Mouse (Mus musculus) T-helper 1 cell (primary cell): ENCODE measurements at regions not wholly inside any gene's neighbourhood (a gene's known extent, or its start where the extent isn't known, plus 50 kb on each side); places are given as distances from the start of the nearest gene placed in this dataset.

Experiments used
- in situ Hi-C: fragments of 300-600 bp; cut with MboI, MseI; formaldehyde crosslinking; loops from one replicate; pipeline ENCODE4 v1.15.1; 2025; ENCODE audit warnings: high pct_unique_total_duplicates

DNA sequence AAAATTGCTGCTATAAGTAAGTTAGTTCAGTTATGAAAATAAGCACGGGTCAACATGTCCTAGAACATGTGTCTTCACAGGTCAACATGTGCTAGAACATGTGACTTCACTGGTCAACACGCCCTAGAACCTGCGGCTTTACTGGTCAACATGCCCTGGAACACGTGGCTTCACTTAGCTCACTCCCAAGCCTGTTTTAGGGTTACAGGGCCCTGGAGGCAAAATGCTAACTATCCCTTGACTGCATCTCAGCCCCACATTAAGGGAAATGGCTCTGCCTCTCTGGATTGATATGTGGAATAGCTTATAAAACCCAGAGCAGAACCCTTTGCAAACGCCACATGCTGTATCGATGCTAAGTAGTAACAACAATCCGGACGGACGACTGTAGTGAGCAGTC lies 67.8 kb downstream of the Nkx6-1 start:
- in situ Hi-C loops: no loop called here

DNA sequence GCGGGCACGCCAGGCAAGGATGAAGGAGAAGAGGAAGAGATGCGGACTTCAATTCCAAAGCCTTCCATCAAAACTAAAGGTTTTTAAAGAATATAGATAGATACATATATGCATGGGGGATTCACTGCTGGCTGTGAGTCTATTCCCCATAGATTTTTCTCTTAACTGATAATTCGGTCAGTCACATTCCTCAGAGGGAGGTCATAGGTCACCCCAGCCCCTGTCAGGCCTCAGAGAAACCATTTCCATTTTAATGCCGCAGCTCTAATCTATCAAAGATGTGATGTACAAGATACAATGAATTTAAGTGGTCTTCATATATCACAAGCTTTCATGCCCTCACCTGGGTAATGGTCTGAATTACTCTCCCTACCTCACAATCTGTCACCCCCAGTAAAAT lies 73.6 kb downstream of the Nkx6-1 start:
- in situ Hi-C loops: no loop called here

- in situ Hi-C loops: no loop called here
Observed at GRCm38 (mm10) chr5:101590341-101591124, 74.3 kb downstream of the Nkx6-1 start.

GRCm38 (mm10) chr5:101572966-101573365 lies 91.8 kb downstream of the Nkx6-1 start:
- in situ Hi-C loops: no loop called here

DNA sequence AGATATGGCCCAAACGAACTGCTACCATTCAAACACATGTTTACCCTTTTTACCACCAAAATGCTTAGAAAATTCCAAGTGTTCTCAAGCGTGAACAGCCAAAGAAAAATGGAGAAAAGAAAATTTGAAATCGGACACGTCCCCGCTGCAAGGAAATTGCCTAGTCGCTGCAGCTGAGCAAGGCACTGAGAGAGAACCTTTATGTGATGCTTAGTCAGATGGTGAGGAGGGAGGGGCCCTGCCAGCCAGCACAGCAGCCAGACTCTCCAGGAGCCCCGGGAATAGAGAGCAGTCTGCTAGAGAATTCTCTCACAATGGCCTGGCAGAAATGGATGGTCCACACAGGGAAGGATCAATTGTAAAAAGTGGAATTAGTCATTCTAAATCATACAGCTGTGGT lies 99.0 kb downstream of the Nkx6-1 start:
- in situ Hi-C loops: loop anchor here (10.0 kb wide), 1 partner anchor 1259 kb away; no protein-coding TSS in a partner anchor

GRCm38 (mm10) chr5:101560366-101560765 lies 104.4 kb downstream of the Nkx6-1 start:
- in situ Hi-C loops: loop anchor here (10.0 kb wide), 1 partner anchor 1264 kb away; no protein-coding TSS in a partner anchor

GRCm38 (mm10) chr5:101558279-101558987 lies 106.4 kb downstream of the Nkx6-1 start:
- in situ Hi-C loops: no loop called here

GRCm38 (mm10) chr5:101557156-101557555 lies 107.6 kb downstream of the Nkx6-1 start:
- in situ Hi-C loops: no loop called here

DNA sequence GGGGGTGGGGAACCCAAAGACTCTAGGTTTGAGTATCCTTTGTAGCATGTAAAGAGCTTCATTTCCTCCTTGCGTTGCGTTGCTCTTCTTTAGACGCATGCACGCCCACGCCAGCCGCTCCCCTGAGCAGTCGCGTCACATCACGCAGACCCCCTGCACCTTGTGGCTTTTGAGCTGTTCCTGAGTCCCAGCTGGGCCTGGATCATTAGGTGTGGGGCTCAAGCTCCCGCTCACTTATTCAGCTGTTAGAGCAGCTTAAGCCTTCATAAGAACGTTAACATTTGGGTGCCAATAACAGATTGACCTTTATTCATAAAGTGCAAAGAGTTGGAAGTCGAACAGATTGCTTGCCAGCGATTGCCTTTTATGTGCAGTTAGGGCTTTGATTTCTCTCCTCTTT lies 121.5 kb downstream of the Nkx6-1 start:
- in situ Hi-C loops: no loop called here

- in situ Hi-C loops: no loop called here
Observed at GRCm38 (mm10) chr5:101539818-101540217, 125.0 kb downstream of the Nkx6-1 start.

DNA sequence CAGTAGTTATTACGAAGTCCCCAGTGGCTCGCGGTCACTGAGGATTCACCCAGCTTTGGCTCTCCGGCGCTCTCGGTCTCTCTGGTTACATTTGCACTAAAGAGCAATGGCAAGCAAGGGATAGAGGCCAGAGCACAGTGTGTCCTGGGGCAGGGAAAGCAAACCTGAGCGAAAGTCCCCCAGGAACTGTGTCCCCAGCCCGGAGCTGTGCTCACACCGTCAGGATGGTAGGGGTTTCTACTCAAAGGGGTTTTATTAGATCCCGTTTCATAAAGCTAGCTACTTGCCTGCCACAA lies 125.6 kb downstream of the Nkx6-1 start:
- in situ Hi-C loops: no loop called here

DNA sequence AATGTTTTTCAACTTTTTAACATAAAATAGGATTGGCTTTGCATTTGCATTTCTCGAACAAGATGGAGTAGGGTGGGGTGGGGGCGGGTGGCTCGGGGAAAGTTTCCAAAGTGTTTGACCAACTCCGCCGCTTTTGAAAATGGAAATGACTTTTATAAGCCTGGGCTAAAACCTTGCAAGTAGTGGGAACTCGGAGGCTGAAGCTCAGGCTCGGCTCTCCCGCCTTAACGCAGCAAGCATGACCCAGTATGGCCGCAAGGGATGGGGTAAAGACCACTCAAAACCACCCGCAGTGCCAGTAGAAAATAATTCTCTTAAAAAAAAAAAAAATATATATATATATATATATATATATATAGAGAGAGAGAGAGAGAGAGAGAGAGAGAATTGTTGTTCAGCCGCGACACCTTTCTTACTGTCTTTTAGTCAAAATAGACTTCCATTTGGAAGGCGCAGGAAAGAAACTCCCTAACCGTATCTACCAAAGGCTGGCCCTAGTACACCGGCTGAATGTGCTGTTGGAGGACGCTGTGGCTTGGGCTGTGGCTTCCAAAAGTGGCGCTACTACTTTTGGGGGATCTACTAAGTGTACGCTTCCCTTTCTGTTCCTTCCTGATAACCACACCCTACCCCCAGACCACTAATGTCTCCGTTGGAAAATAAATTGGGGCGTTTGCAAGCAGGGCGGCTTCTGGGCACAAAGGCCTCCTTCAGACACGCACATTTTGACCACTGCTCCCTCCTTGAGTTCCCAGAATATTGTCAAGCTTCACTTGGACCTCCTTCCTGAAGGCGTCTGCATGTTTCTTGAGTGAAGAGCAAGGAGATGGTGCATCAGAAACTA lies 126.2 kb downstream of the Nkx6-1 start:
- in situ Hi-C loops: no loop called here

- in situ Hi-C loops: no loop called here
Observed at GRCm38 (mm10) chr5:101537518-101538380, 127.0 kb downstream of the Nkx6-1 start.

GRCm38 (mm10) chr5:101535451-101535850 lies 129.3 kb downstream of the Nkx6-1 start:
- in situ Hi-C loops: no loop called here

DNA sequence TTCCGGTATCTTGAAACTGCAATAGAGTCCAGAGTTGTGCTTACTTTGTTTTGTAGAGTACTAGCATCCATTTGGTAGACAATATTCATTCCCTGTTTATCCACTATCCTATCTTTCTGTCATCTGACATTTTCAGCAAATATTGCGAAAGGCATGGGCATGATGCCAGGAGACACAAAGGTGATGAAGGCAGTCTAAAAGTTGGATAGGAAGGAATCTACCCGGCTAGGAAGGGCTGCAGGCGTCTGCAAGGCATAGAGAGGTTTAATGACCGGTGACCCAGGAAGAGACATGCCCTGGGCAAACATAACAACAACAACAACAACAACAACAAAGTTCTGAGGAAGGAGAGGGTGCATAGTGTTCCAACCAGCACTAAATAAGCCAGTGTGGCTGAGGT lies 139.4 kb downstream of the Nkx6-1 start:
- in situ Hi-C loops: no loop called here

GRCm38 (mm10) chr5:101524670-101525069 lies 140.1 kb downstream of the Nkx6-1 start:
- in situ Hi-C loops: no loop called here

GRCm38 (mm10) chr5:101523902-101524301 lies 140.9 kb downstream of the Nkx6-1 start:
- in situ Hi-C loops: no loop called here

- in situ Hi-C loops: no loop called here
Observed at GRCm38 (mm10) chr5:101523490-101523889, 141.3 kb downstream of the Nkx6-1 start.

- in situ Hi-C loops: no loop called here
Observed at GRCm38 (mm10) chr5:101520935-101521655, 143.7 kb downstream of the Nkx6-1 start.

- in situ Hi-C loops: no loop called here
Observed at GRCm38 (mm10) chr5:101518791-101519547, 145.8 kb downstream of the Nkx6-1 start.
